Mouse (Mus musculus): Measurements from ENCODE around the gene Nr2e1. TPM values are rescaled to one million over a fixed set of nuclear protein-coding genes. Genes with fewer than 3 reads are reported as not detected.

The Nr2e1 gene
- polyA plus RNA-seq, 1 experiment from 2014 or later, result 117 TPM

GRCm38 (mm10) chr10:42578281-42578675 lies 5.2 kb downstream of the Nr2e1 start:
- no peaks in the 10 kb centered on the region; the same call in 1 of the 2 replicates for H3K36me3 ChIP-seq (ENCODE audit: control insufficient read depth, insufficient read depth, low read length)
- peaks cover 6% of the 10 kb centered on the region for H3K27me3 ChIP-seq (ENCODE audit: control insufficient read depth, insufficient read depth, low read length)
- H3K27ac ChIP-seq (ENCODE audit: low read depth, low read length), result peak overlapping the region; percentile 94
- DNase-seq (ENCODE audit: low spot score) (peak; percentile 83), ATAC-seq (replicated peaks; ENCODE audit: low FRiP score) (peak; percentile 45)
- no peaks in the 10 kb centered on the region for H3K9me3 ChIP-seq (ENCODE audit: control insufficient read depth, low read length)
- 1% methylated on average over 15 of the region's 15 CpGs for WGBS
- H3K4me3 ChIP-seq (ENCODE audit: low read depth, low read length), result peak overlapping the region; percentile 74
- H3K4me1 ChIP-seq (replicated peaks; ENCODE audit: control insufficient read depth, insufficient read depth, low read length), result peaks cover 37% of the 10 kb centered on the region
- peak overlapping the region; percentile 92 for H3K4me2 ChIP-seq (ENCODE audit: low read depth, low read length, severe bottlenecking)
- H3K9ac ChIP-seq (ENCODE audit: low read length), result peak overlapping the region; percentile 99

- H3K36me3 ChIP-seq (ENCODE audit: control insufficient read depth, insufficient read depth, low read length), result no peaks in the 10 kb centered on the region; the same call in 1 of the 2 replicates
- H3K27me3 ChIP-seq (ENCODE audit: control insufficient read depth, insufficient read depth, low read length), result peaks cover 6% of the 10 kb centered on the region
- H3K27ac ChIP-seq (ENCODE audit: low read depth, low read length), result peak overlapping the region; percentile 94; the same call in 1 of the 2 replicates
- no peaks in the 10 kb centered on the region for H3K9me3 ChIP-seq (ENCODE audit: control insufficient read depth, low read length)
- ATAC-seq (replicated peaks; ENCODE audit: low FRiP score), result no peak
- H3K4me1 ChIP-seq (replicated peaks; ENCODE audit: control insufficient read depth, insufficient read depth, low read length), result peaks cover 41% of the 10 kb centered on the region
- DNase-seq (ENCODE audit: low spot score), result peak; percentile 55
- H3K4me3 ChIP-seq (ENCODE audit: low read depth, low read length), result peak overlapping the region; percentile 74
- H3K4me2 ChIP-seq (ENCODE audit: low read depth, low read length, severe bottlenecking), result peak overlapping the region; percentile 92
- WGBS, result 1% methylated on average over 15 of the region's 15 CpGs
- peak overlapping the region; percentile 99 for H3K9ac ChIP-seq (ENCODE audit: low read length)
These were observed 5.7 kb downstream of the Nr2e1 start for GRCm38 (mm10) chr10:42577525-42578280.

DNA sequence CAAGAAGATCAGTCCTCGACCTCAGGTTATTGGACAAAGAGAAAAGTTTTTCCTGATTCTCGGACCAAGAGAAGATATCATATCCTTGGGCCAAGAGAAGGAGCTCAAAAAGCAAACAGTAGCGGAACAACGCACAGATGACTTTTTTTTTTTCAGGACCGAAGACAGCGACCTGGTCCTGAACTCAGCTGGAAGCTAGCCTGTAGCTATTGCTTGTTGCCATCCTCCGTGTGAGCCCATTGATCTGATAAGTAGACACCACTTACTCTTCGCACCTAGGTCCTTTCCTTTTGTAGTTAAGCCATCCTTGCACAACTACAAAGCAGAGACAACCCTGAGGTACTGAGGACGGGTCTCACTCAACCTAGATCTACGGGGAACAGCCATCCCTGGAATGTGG lies 8.8 kb downstream of the Nr2e1 start:
- DNase-seq (ENCODE audit: low spot score) (no peak), ATAC-seq (replicated peaks; ENCODE audit: low FRiP score) (no peak)
- WGBS, result 20% methylated on average over 10 of the region's 10 CpGs
- Histone ChIP-seq H3K4me1 (replicated peaks; ENCODE audit: control insufficient read depth, insufficient read depth, low read length) (peaks cover 42% of the 10 kb centered on the region), H3K4me2 (ENCODE audit: low read depth, low read length, severe bottlenecking) (peak overlapping the region; percentile 24; the same call in 1 of the 2 replicates), H3K27me3 (ENCODE audit: control insufficient read depth, insufficient read depth, low read length) (peaks cover 4% of the 10 kb centered on the region; the same call in 1 of the 2 replicates), H3K9ac (ENCODE audit: low read length) (no peak overlapping the region; the same call in 1 of the 2 replicates), H3K9me3 (ENCODE audit: control insufficient read depth, low read length) (no peaks in the 10 kb centered on the region), H3K27ac (ENCODE audit: low read depth, low read length) (no peak overlapping the region), H3K36me3 (ENCODE audit: control insufficient read depth, insufficient read depth, low read length) (peaks cover 9% of the 10 kb centered on the region), H3K4me3 (ENCODE audit: low read depth, low read length) (no peak overlapping the region; the same call in 1 of the 2 replicates)

DNA sequence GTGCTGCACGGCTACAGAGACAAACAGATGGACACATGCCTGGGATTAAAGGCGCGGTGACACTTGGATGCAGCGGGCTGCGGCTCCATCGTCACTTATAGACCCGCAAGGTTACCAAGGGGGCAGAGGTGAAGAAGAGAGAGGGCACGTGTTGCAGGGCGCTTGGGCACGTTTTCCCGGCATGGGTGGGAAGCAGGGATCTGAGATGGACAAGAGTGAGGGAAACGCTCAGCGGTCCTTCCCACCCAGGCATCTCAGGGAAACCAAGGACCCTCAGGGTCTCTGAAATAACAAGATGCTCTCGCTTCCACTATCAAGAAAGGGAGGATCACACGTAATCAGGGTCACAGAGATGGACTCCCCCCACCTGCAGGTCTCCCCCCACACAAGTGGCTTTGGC lies 10.5 kb downstream of the Nr2e1 start:
- H3K36me3 ChIP-seq (ENCODE audit: control insufficient read depth, insufficient read depth, low read length), result peaks cover 9% of the 10 kb centered on the region
- H3K4me1 ChIP-seq (replicated peaks; ENCODE audit: control insufficient read depth, insufficient read depth, low read length), result peaks cover 40% of the 10 kb centered on the region
- H3K27ac ChIP-seq (ENCODE audit: low read depth, low read length), result no peak overlapping the region
- H3K4me2 ChIP-seq (ENCODE audit: low read depth, low read length, severe bottlenecking), result peak overlapping the region; percentile 39
- 13% methylated on average over 15 of the region's 15 CpGs for WGBS
- DNase-seq (ENCODE audit: low spot score) (no peak), ATAC-seq (replicated peaks; ENCODE audit: low FRiP score) (no peak)
- no peaks in the 10 kb centered on the region for H3K9me3 ChIP-seq (ENCODE audit: control insufficient read depth, low read length)
- H3K4me3 ChIP-seq (ENCODE audit: low read depth, low read length), result no peak overlapping the region
- H3K27me3 ChIP-seq (ENCODE audit: control insufficient read depth, insufficient read depth, low read length), result peaks cover 4% of the 10 kb centered on the region; the same call in 1 of the 2 replicates
- H3K9ac ChIP-seq (ENCODE audit: low read length), result peak overlapping the region; percentile 2; the same call in 1 of the 2 replicates

- H3K27me3 ChIP-seq (ENCODE audit: control insufficient read depth, insufficient read depth, low read length), result peaks cover 4% of the 10 kb centered on the region; the same call in 1 of the 2 replicates
- DNase-seq (ENCODE audit: low spot score) (no peak), ATAC-seq (replicated peaks; ENCODE audit: low FRiP score) (0 out of 2 replicates have a peak, but pooled peaks have one; percentile 31)
- peaks cover 9% of the 10 kb centered on the region for H3K36me3 ChIP-seq (ENCODE audit: control insufficient read depth, insufficient read depth, low read length)
- peak overlapping the region; percentile 39 for H3K4me2 ChIP-seq (ENCODE audit: low read depth, low read length, severe bottlenecking)
- peak overlapping the region; percentile 2; the same call in 1 of the 2 replicates for H3K9ac ChIP-seq (ENCODE audit: low read length)
- 0 out of 2 replicates have a peak overlapping the region, but pooled peaks have one; percentile 5 for H3K4me3 ChIP-seq (ENCODE audit: low read depth, low read length)
- no peak overlapping the region for H3K27ac ChIP-seq (ENCODE audit: low read depth, low read length)
- WGBS, result 10% methylated on average over 20 of the region's 20 CpGs
- H3K9me3 ChIP-seq (ENCODE audit: control insufficient read depth, low read length), result no peaks in the 10 kb centered on the region
- H3K4me1 ChIP-seq (replicated peaks; ENCODE audit: control insufficient read depth, insufficient read depth, low read length), result peaks cover 38% of the 10 kb centered on the region
These were observed 10.9 kb downstream of the Nr2e1 start for GRCm38 (mm10) chr10:42572567-42572966.

DNA sequence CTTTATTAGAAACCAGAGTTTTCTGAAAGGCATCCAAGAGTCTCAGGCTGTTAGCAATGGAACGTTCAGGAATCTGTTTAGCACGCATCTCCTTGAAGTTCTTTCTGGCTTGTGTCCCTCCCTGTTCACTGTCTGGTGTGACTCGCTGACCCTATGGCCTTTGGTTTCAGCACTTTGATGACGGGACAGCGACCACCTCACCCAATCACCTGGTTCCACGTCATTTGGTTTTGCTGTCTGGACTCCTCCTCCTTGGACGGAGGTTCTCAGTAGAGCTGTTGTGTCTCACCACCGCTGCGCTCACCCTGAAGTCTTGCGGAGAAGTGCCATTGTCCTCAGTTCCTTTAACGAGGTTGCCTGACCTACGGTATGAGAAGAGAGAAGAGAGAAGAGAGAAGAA lies 21.2 kb downstream of the Nr2e1 start:
- 15% methylated on average over 12 of the region's 12 CpGs for WGBS
- peaks cover 9% of the 10 kb centered on the region; the same call in 1 of the 2 replicates for H3K36me3 ChIP-seq (ENCODE audit: control insufficient read depth, insufficient read depth, low read length)
- no peak for ATAC-seq (replicated peaks; ENCODE audit: low FRiP score)
- no peaks in the 10 kb centered on the region for H3K27me3 ChIP-seq (ENCODE audit: control insufficient read depth, insufficient read depth, low read length)
- H3K27ac ChIP-seq (ENCODE audit: low read depth, low read length), result no peak overlapping the region
- no peak for DNase-seq (ENCODE audit: low spot score)
- no peak overlapping the region for H3K4me3 ChIP-seq (ENCODE audit: low read depth, low read length)
- H3K9ac ChIP-seq (ENCODE audit: low read length), result no peak overlapping the region
- H3K4me2 ChIP-seq (ENCODE audit: low read depth, low read length, severe bottlenecking), result no peak overlapping the region
- no peaks in the 10 kb centered on the region; the same call in 1 of the 2 replicates for H3K4me1 ChIP-seq (replicated peaks; ENCODE audit: control insufficient read depth, insufficient read depth, low read length)
- no peaks in the 10 kb centered on the region for H3K9me3 ChIP-seq (ENCODE audit: control insufficient read depth, low read length)

DNA sequence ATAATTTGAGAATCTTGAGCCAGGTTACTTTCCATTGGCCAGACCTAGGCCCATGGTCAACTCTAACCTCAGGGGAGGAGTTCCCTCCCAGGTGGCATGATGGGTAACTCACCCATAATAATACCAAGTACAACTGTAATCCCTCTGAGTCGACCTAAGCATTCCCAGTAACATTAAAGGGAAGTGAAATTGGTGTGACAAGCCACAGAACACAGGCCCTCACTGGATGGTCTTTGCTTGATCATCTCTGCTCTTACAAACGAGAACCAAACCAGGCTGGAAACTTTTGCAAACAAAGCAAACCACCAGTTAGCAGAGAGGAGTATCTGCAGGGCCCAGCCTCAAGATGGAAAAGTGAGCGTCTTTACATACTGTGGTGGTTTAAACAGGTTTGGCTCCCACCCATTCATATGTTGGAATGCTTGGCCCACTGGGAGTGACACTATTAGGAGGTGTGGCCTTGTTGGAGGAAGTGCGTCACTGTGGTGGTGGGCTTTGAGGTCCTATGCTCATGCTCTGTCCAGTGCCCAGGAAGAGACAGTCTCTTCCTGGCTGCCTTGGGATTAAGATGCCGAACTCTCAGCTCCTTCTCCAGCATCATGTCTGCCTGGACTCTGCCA lies 23.7 kb downstream of the Nr2e1 start:
- H3K4me2 ChIP-seq (ENCODE audit: low read depth, low read length, severe bottlenecking), result no peak overlapping the region
- no peaks in the 10 kb centered on the region for H3K27me3 ChIP-seq (ENCODE audit: control insufficient read depth, insufficient read depth, low read length)
- no peak overlapping the region for H3K27ac ChIP-seq (ENCODE audit: low read depth, low read length)
- H3K4me3 ChIP-seq (ENCODE audit: low read depth, low read length), result no peak overlapping the region
- H3K36me3 ChIP-seq (ENCODE audit: control insufficient read depth, insufficient read depth, low read length), result no peaks in the 10 kb centered on the region; the same call in 1 of the 2 replicates
- 0 out of 2 replicates have a peak, but pooled peaks cover 4% of the 10 kb centered on the region for H3K4me1 ChIP-seq (replicated peaks; ENCODE audit: control insufficient read depth, insufficient read depth, low read length)
- DNase-seq (ENCODE audit: low spot score) (no peak), ATAC-seq (replicated peaks; ENCODE audit: low FRiP score) (no peak)
- H3K9me3 ChIP-seq (ENCODE audit: control insufficient read depth, low read length), result no peaks in the 10 kb centered on the region
- WGBS, result 79% methylated on average over 5 of the region's 5 CpGs
- H3K9ac ChIP-seq (ENCODE audit: low read length), result no peak overlapping the region

- H3K4me2 ChIP-seq (ENCODE audit: low read depth, low read length, severe bottlenecking), result no peak overlapping the region
- no peaks in the 10 kb centered on the region for H3K4me1 ChIP-seq (replicated peaks; ENCODE audit: control insufficient read depth, insufficient read depth, low read length)
- no peak overlapping the region for H3K27ac ChIP-seq (ENCODE audit: low read depth, low read length)
- H3K36me3 ChIP-seq (ENCODE audit: control insufficient read depth, insufficient read depth, low read length), result no peaks in the 10 kb centered on the region
- WGBS, result 86% methylated on average over 3 of the region's 3 CpGs
- no peak overlapping the region for H3K4me3 ChIP-seq (ENCODE audit: low read depth, low read length)
- DNase-seq (ENCODE audit: low spot score), result no peak
- H3K9ac ChIP-seq (ENCODE audit: low read length), result no peak overlapping the region
- ATAC-seq (replicated peaks; ENCODE audit: low FRiP score), result no peak
- no peaks in the 10 kb centered on the region for H3K27me3 ChIP-seq (ENCODE audit: control insufficient read depth, insufficient read depth, low read length)
- H3K9me3 ChIP-seq (ENCODE audit: control insufficient read depth, low read length), result no peaks in the 10 kb centered on the region
These were observed 36.9 kb downstream of the Nr2e1 start for GRCm38 (mm10) chr10:42546507-42546906.
